Mouse (Mus musculus) thymus, adult 2 months (tissue): ENCODE measurements around the gene C2cd6.

Experiments
- CTCF ChIP-seq: fragments of 200-500 bp; IDR thresholded peaks from 2 replicates; pipeline ENCODE4 v1.5.1; 2012; ENCODE audit warnings: mild to moderate bottlenecking, control low read depth, low read length, moderate library complexity, borderline replicate concordance; ENCODE audit not compliant: control insufficient read depth, poor library complexity, insufficient read depth; ENCODE audit errors: extremely low read depth
- POLR2A ChIP-seq: fragments of 200-500 bp; IDR thresholded peaks from 2 replicates; pipeline ENCODE4 v1.6.1; 2012; ENCODE audit warnings: mild to moderate bottlenecking, low read length, control low read depth, moderate library complexity; ENCODE audit not compliant: control insufficient read depth, poor library complexity, insufficient read depth; ENCODE audit errors: extremely low read depth

GRCm38 (mm10) chr1:59070867-59071266, 23.8 kb downstream of the C2cd6 start:
- TF ChIP-seq CTCF (peak; percentile 13; the same call in 1 of the 2 replicates), POLR2A (no peak)
